Mouse (Mus musculus) midbrain, embryonic 11.5 days (tissue): ENCODE data around the gene Gm48552. TPM values are rescaled to one million over a fixed set of nuclear protein-coding genes. Genes with fewer than 3 reads are reported as not detected.

Experiments used
- ATAC-seq: fragments of 200-750 bp; cut with Nextera tagmentation; 2 replicates; pipeline ENCODE4 v1.8.0; 2017; ENCODE audit warnings: moderate TSS enrichment, moderate library complexity; ENCODE audit not compliant: low FRiP score
- DNase-seq: peaks from one replicate; pipeline ENCODE4 v3.0.0; 2015; ENCODE audit warnings: low spot score; ENCODE audit errors: missing footprints
- H3K27ac ChIP-seq: fragments of 300-500 bp; sonication (generic); 2 replicates; pipeline ENCODE4 v1.5.1; 2014; ENCODE audit warnings: low read depth, low read length
- H3K27me3 ChIP-seq: fragments of 300-500 bp; sonication (generic); 2 replicates; pipeline ENCODE4 v1.6.1; 2014; ENCODE audit warnings: mild to moderate bottlenecking, low read length, moderate library complexity, mixed read lengths; ENCODE audit not compliant: control insufficient read depth, insufficient read depth
- H3K36me3 ChIP-seq: fragments of 300-500 bp; sonication (generic); 2 replicates; pipeline ENCODE4 v1.6.1; 2014; ENCODE audit warnings: mild to moderate bottlenecking, low read length, moderate library complexity, mixed read lengths; ENCODE audit not compliant: control insufficient read depth, insufficient read depth
- H3K4me1 ChIP-seq: fragments of 300-500 bp; sonication (generic); 2 replicates; pipeline ENCODE4 v1.6.1; 2014; ENCODE audit warnings: low read length; ENCODE audit not compliant: control insufficient read depth, insufficient read depth
- H3K4me2 ChIP-seq: fragments of 300-500 bp; sonication (generic); 2 replicates; pipeline ENCODE4 v1.6.1; 2014; ENCODE audit warnings: mild to moderate bottlenecking, moderate library complexity
- H3K4me3 ChIP-seq: fragments of 300-500 bp; sonication (generic); 2 replicates; pipeline ENCODE4 v1.5.1; 2014; ENCODE audit warnings: low read depth, low read length
- H3K9ac ChIP-seq: fragments of 300-500 bp; sonication (generic); 2 replicates; pipeline ENCODE4 v1.6.1; 2014; ENCODE audit warnings: low read length
- H3K9me3 ChIP-seq: fragments of 300-500 bp; sonication (generic); 2 replicates; pipeline ENCODE4 v1.6.1; 2016; ENCODE audit warnings: low read length; ENCODE audit not compliant: control insufficient read depth
- WGBS: fragments of 180-500 bp; shearing (Covaris S2); extraction: QIAGEN DNeasy Blood & Tissue Kit; methylation state at CpG from one replicate; pipeline ENCODE4 v1.1.7; 2014; 5-methylcytosine and 5-hydroxymethylcytosine counted together
- microRNA-seq: library from miRNA; unstranded; fragments of <30 nt; microRNA quantifications from one replicate; pipeline ENCODE4, GENCODE M21; 2017
- polyA plus RNA-seq: library from polyadenylated mRNA; unstranded; fragments of >200 nt; fragmentation: Nextera tagmentation; extraction: Ambion mirVana; gene quantifications from 2 replicates; pipeline ENCODE4 v1.2.1, GENCODE M21; 2014

Gene Gm48552
- polyA plus RNA-seq, 1 experiment from 2014 or later: 0.20 TPM

DNA sequence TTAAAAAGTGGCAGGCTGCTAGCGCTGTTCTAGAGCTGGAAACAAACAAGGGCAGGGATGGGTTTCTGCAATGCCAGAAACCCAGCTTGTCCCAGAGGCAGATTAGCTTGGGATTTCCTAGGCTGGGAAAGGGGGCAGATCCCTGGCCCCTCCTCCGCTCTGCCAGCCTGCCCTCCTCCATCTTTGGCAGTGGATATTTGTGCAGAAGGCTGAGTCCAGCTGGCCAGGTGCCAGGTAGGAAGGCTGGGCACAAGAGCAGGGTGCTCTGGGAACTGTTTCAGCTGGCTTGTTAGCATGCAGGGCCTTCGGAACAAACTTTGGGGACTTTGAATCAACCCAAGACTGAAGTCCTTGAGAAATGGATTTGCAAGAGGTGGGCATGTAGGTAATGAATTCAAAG lies 46.6 kb downstream of the Gm48552 start:
- H3K4me2 ChIP-seq: no peak overlapping the region
- peaks cover 15% of the 10 kb centered on the region for H3K27me3 ChIP-seq
- H3K4me3 ChIP-seq: no peak overlapping the region
- H3K9ac ChIP-seq: no peak overlapping the region
- H3K27ac ChIP-seq: no peak overlapping the region
- 81% methylated on average over 3 of the region's 3 CpGs for WGBS
- no peaks in the 10 kb centered on the region for H3K4me1 ChIP-seq
- H3K36me3 ChIP-seq: no peaks in the 10 kb centered on the region
- no peaks in the 10 kb centered on the region for H3K9me3 ChIP-seq
- ATAC-seq (no peak), DNase-seq (peak; percentile 77)

Small RNAs within 50 kb of the gene (microRNA-seq; reads per million reads assigned to microRNA genes)
- gene Mir1191b: 1.3 reads per million
- gene Mir6913: not detected

Other genes starting within 250 kb of the Gm48552 start
- gene Pias4, start 221.1 kb upstream of the Gm48552 start, polyA plus RNA-seq: 42.1 and 46.5 TPM in 2 replicates
- gene Eef2, start 212.4 kb upstream of the Gm48552 start, polyA plus RNA-seq: 398 and 422 TPM in 2 replicates
- gene Dapk3, start 206.0 kb upstream of the Gm48552 start, polyA plus RNA-seq: 49.7 and 50.6 TPM in 2 replicates
- gene 4930442H23Rik, start 205.2 kb upstream of the Gm48552 start, polyA plus RNA-seq: not detected in 2 replicates
- not detected in 2 replicates for gene Nmrk2, start 187.0 kb upstream of the Gm48552 start, polyA plus RNA-seq
- 21.2 and 22.2 TPM in 2 replicates for gene Atcay, start 158.2 kb upstream of the Gm48552 start, polyA plus RNA-seq
- gene Zfr2, start 155.8 kb upstream of the Gm48552 start, polyA plus RNA-seq: 3.0 and 3.8 TPM in 2 replicates
- 2.5 and 2.7 TPM in 2 replicates for gene Matk, start 136.1 kb upstream of the Gm48552 start, polyA plus RNA-seq
- 198 and 205 TPM in 2 replicates for gene Mrpl54, start 122.1 kb upstream of the Gm48552 start, polyA plus RNA-seq
- 25.4 and 31.2 TPM in 2 replicates for gene Apba3, start 122.0 kb upstream of the Gm48552 start, polyA plus RNA-seq
- gene Tjp3, start 97.4 kb upstream of the Gm48552 start, polyA plus RNA-seq: 3.9 and 4.0 TPM in 2 replicates
- gene Pip5k1c, start 96.0 kb upstream of the Gm48552 start, polyA plus RNA-seq: 42.0 and 46.2 TPM in 2 replicates
- gene Cactin, start 67.9 kb upstream of the Gm48552 start, polyA plus RNA-seq: 31.9 and 36.8 TPM in 2 replicates
- gene Tbxa2r, start 60.3 kb upstream of the Gm48552 start, polyA plus RNA-seq: 2.4 and 2.6 TPM in 2 replicates
- gene Gipc3, start 45.7 kb upstream of the Gm48552 start, polyA plus RNA-seq: 0.04 TPM in 1 of 2 replicates, not detected in the other
- 89.1 and 97.7 TPM in 2 replicates for gene Hmg20b, start 38.5 kb upstream of the Gm48552 start, polyA plus RNA-seq
- 2.8 and 4.4 TPM in 2 replicates for gene Mfsd12, start 31.5 kb upstream of the Gm48552 start, polyA plus RNA-seq
- 0.12 TPM in 1 of 2 replicates, not detected in the other for gene 4930404N11Rik, start 23.2 kb upstream of the Gm48552 start, polyA plus RNA-seq
- gene Fzr1, start 10.5 kb upstream of the Gm48552 start, polyA plus RNA-seq: 94.3 and 104 TPM in 2 replicates
- gene Dohh, start 4.6 kb upstream of the Gm48552 start, polyA plus RNA-seq: 43.3 and 53.7 TPM in 2 replicates
- gene Gm48551, start 4.5 kb upstream of the Gm48552 start, polyA plus RNA-seq: 2.7 and 2.9 TPM in 2 replicates
- 2.3 and 2.7 TPM in 2 replicates for gene Smim24, start 4.0 kb downstream of the Gm48552 start, polyA plus RNA-seq
- gene Nfic, start 66.6 kb downstream of the Gm48552 start, polyA plus RNA-seq: 6.6 and 6.9 TPM in 2 replicates
- gene Celf5, start 93.7 kb downstream of the Gm48552 start, polyA plus RNA-seq: 10.0 and 13.1 TPM in 2 replicates
- 40.4 and 44.5 TPM in 2 replicates for gene Ncln, start 107.4 kb downstream of the Gm48552 start, polyA plus RNA-seq
- 0.37 and 0.43 TPM in 2 replicates for gene S1pr4, start 111.1 kb downstream of the Gm48552 start, polyA plus RNA-seq
- 1.1 and 1.4 TPM in 2 replicates for gene Gna15, start 135.2 kb downstream of the Gm48552 start, polyA plus RNA-seq
- 55.8 and 59.3 TPM in 2 replicates for gene Gna11, start 156.2 kb downstream of the Gm48552 start, polyA plus RNA-seq
- gene Aes, start 170.5 kb downstream of the Gm48552 start, polyA plus RNA-seq: 306 and 325 TPM in 2 replicates
- 6.0 and 6.2 TPM in 2 replicates for gene Tle2, start 185.6 kb downstream of the Gm48552 start, polyA plus RNA-seq
- 4.6 and 6.0 TPM in 2 replicates for gene Tle6, start 212.1 kb downstream of the Gm48552 start, polyA plus RNA-seq
- 0.47 and 0.89 TPM in 2 replicates for gene BC025920, start 217.3 kb downstream of the Gm48552 start, polyA plus RNA-seq
- gene Sirt6, start 238.8 kb downstream of the Gm48552 start, polyA plus RNA-seq: 36.6 and 38.9 TPM in 2 replicates
- 4.2 and 4.6 TPM in 2 replicates for gene Ankrd24, start 239.5 kb downstream of the Gm48552 start, polyA plus RNA-seq